Mouse (Mus musculus) cortical plate, adult 2 months (tissue): ENCODE data around the gene Tom1l1. TPM values are rescaled to one million over a fixed set of nuclear protein-coding genes. Genes with fewer than 3 reads are reported as not detected.
"Not testable (repeated sequence)": the region's sequence is repeated elsewhere in the genome, so short reads cannot be mapped to it uniquely, and the experiment has no call there.

Source experiments
- H3K27ac ChIP-seq: fragments of 200-500 bp; 2 replicates; pipeline ENCODE4 v1.5.1; 2012; ENCODE audit warnings: low read length, control low read depth, inconsistent platforms; ENCODE audit not compliant: insufficient read depth
- H3K4me1 ChIP-seq: fragments of 200-500 bp; 2 replicates; pipeline ENCODE4 v1.6.1; 2011; ENCODE audit warnings: low read length; ENCODE audit not compliant: control insufficient read depth, insufficient read depth
- H3K4me3 ChIP-seq: fragments of 200-500 bp; 2 replicates; pipeline ENCODE4 v1.5.1; 2011; ENCODE audit warnings: mild to moderate bottlenecking, low read length, control low read depth; ENCODE audit not compliant: insufficient read depth
- CTCF ChIP-seq: fragments of 200-500 bp; IDR thresholded peaks from 2 replicates; pipeline ENCODE4 v1.5.1; 2011; ENCODE audit warnings: mild to moderate bottlenecking, control low read depth, low read length; ENCODE audit not compliant: insufficient read depth; ENCODE audit errors: extremely low read depth
- POLR2A ChIP-seq: fragments of 200-500 bp; IDR thresholded peaks from 2 replicates; pipeline ENCODE4 v1.6.1; 2011; ENCODE audit warnings: mild to moderate bottlenecking, low read length, control low read depth; ENCODE audit not compliant: insufficient read depth; ENCODE audit errors: extremely low read depth
- polyA plus RNA-seq: library from polyadenylated mRNA; depleted of rRNA; stranded (reverse); fragments of >200 nt; gene quantifications from 2 replicates; pipeline ENCODE4 v1.2.3, GENCODE M21; 2012; rRNA removed

Gene Tom1l1
- 20.8 and 23.6 TPM in 2 replicates for polyA plus RNA-seq

GRCm38 (mm10) chr11:90687460-90688416, at the start of gene Tom1l1:
Tom1l1 (minus strand) TSS chr11:90688366.
- Histone ChIP-seq H3K27ac (peak within 1 kb of the TSS; percentile 35), H3K4me3 (peak within 1 kb of the TSS; percentile 88), H3K4me1 (peaks cover 3% of the 10 kb centered on the region)
- TF ChIP-seq CTCF (no peak), POLR2A (peak; percentile 51; the same call in 1 of the 2 replicates)

GRCm38 (mm10) chr11:90733575-90733974, 45.4 kb upstream of the Tom1l1 start:
- TF ChIP-seq POLR2A = no peak
- TF ChIP-seq CTCF = no peak
- no peak overlapping the region for H3K4me3 ChIP-seq
- H3K4me1 ChIP-seq = no peaks in the 10 kb centered on the region
- H3K27ac ChIP-seq = no peak overlapping the region

GRCm38 (mm10) chr11:90727354-90728125, 39.4 kb upstream of the Tom1l1 start:
- Histone ChIP-seq H3K4me1 (no peaks in the 10 kb centered on the region), H3K4me3 (no peak overlapping the region), H3K27ac (no peak overlapping the region)
- TF ChIP-seq POLR2A (no peak), CTCF (no peak)

GRCm38 (mm10) chr11:90726730-90727129, 38.6 kb upstream of the Tom1l1 start:
- Histone ChIP-seq H3K4me3 (no peak overlapping the region), H3K4me1 (no peaks in the 10 kb centered on the region), H3K27ac (no peak overlapping the region)
- TF ChIP-seq POLR2A = no peak
- TF ChIP-seq CTCF = no peak

- Histone ChIP-seq H3K27ac (no peak overlapping the region), H3K4me3 (no peak overlapping the region), H3K4me1 (no peaks in the 10 kb centered on the region)
- TF ChIP-seq POLR2A = no peak
- TF ChIP-seq CTCF = no peak
Measured at GRCm38 (mm10) chr11:90722304-90722703, 34.1 kb upstream of the Tom1l1 start.

- H3K27ac ChIP-seq = no peak overlapping the region
- no peak overlapping the region for H3K4me3 ChIP-seq
- H3K4me1 ChIP-seq = no peaks in the 10 kb centered on the region
- TF ChIP-seq CTCF (no peak), POLR2A (no peak)
Measured at GRCm38 (mm10) chr11:90717719-90718118, 29.6 kb upstream of the Tom1l1 start.

GRCm38 (mm10) chr11:90711596-90711995, 23.4 kb upstream of the Tom1l1 start:
- no peak overlapping the region for H3K4me3 ChIP-seq
- no peaks in the 10 kb centered on the region for H3K4me1 ChIP-seq
- no peak overlapping the region for H3K27ac ChIP-seq
- no peak for TF ChIP-seq CTCF
- no peak for TF ChIP-seq POLR2A

GRCm38 (mm10) chr11:90707134-90707533, 19.0 kb upstream of the Tom1l1 start:
- not testable (repeated sequence) for H3K4me3 ChIP-seq, H3K27ac ChIP-seq, H3K4me1 ChIP-seq

GRCm38 (mm10) chr11:90697480-90698240, 9.5 kb upstream of the Tom1l1 start:
- Histone ChIP-seq H3K4me1 (0 out of 2 replicates have a peak, but pooled peaks cover 1% of the 10 kb centered on the region), H3K27ac (no peak overlapping the region), H3K4me3 (peak overlapping the region; percentile 22; the same call in 1 of the 2 replicates)
- no peak for TF ChIP-seq POLR2A
- TF ChIP-seq CTCF = peak; percentile 89
